ENCODE assay signal across 20 mouse cellular contexts in genomic region chr12:33003339-33003965, GRCm38 (mm10). TPM values are rescaled to one million over a fixed set of nuclear protein-coding genes. Genes with fewer than 3 reads are reported as not detected.
DNase-seq lines count a peak whose midpoint lies in the region; ATAC-seq and TF ChIP-seq lines count a peak whose summit lies in the region.
"Had no signal": no experiment of that assay in that cellular context is flagged by ENCODE, and none has a peak within 500 bp of the region (broad histone marks: within the 10 kb centered on the region; RNA-seq: fewer than 3 reads in every experiment).

No protein-coding gene starts in this region.

- H3K9ac ChIP-seq in forebrain, embryonic 15.5 days (replicated peaks): no peak overlapping the region
- H3K9ac ChIP-seq in forebrain, embryonic 12.5 days: no peak overlapping the region
- H3K9ac ChIP-seq in intestine, embryonic 15.5 days: no peak overlapping the region
- no peak overlapping the region for H3K9ac ChIP-seq in intestine, postnatal 0 days (ENCODE audit: low read depth, low read length)
- no peak overlapping the region for H3K9ac ChIP-seq in intestine, embryonic 16.5 days (ENCODE audit: low read depth, low read length)
- H3K9ac ChIP-seq: embryonic facial prominence, embryonic 12.5 days; heart, embryonic 15.5 days; liver, embryonic 12.5 days; lung, embryonic 14.5 days; neural tube, embryonic 13.5 days had no signal

- H3K27ac ChIP-seq in forebrain, embryonic 15.5 days (replicated peaks): no peak overlapping the region
- no peak overlapping the region for H3K27ac ChIP-seq in forebrain, embryonic 12.5 days
- H3K27ac ChIP-seq in intestine, embryonic 15.5 days: no peak overlapping the region
- no peak overlapping the region for H3K27ac ChIP-seq in intestine, postnatal 0 days (ENCODE audit: low read depth, low read length)
- H3K27ac ChIP-seq in intestine, embryonic 16.5 days (ENCODE audit: low read length): no peak overlapping the region
- no peak overlapping the region for H3K27ac ChIP-seq in thymus, adult 2 months (ENCODE audit: control insufficient read depth, insufficient read depth, low read length)
- H3K27ac ChIP-seq: embryonic facial prominence, embryonic 12.5 days; gastrocnemius, adult 2 months; heart, embryonic 15.5 days; liver, embryonic 12.5 days; macrophage; neural tube, embryonic 13.5 days had no signal

- no peak overlapping the region for H3K4me3 ChIP-seq in forebrain, embryonic 15.5 days
- no peak overlapping the region for H3K4me3 ChIP-seq in forebrain, embryonic 12.5 days (replicated peaks)
- no peak overlapping the region for H3K4me3 ChIP-seq in intestine, embryonic 15.5 days (replicated peaks)
- no peak overlapping the region for H3K4me3 ChIP-seq in intestine, postnatal 0 days (ENCODE audit: low read depth, low read length)
- no peak overlapping the region for H3K4me3 ChIP-seq in intestine, embryonic 16.5 days (ENCODE audit: low read length)
- no peak overlapping the region for H3K4me3 ChIP-seq in thymus, adult 2 months (ENCODE audit: control insufficient read depth, insufficient read depth, low read length)
- H3K4me3 ChIP-seq: embryonic facial prominence, embryonic 12.5 days; gastrocnemius, adult 2 months; heart, embryonic 15.5 days; liver, embryonic 12.5 days; neural tube, embryonic 13.5 days had no signal

- no peaks in the 10 kb centered on the region for H3K9me3 ChIP-seq in forebrain, embryonic 15.5 days
- H3K9me3 ChIP-seq in forebrain, embryonic 12.5 days: no peaks in the 10 kb centered on the region
- H3K9me3 ChIP-seq in intestine, embryonic 15.5 days: no peaks in the 10 kb centered on the region
- H3K9me3 ChIP-seq in intestine, postnatal 0 days (ENCODE audit: control insufficient read depth): no peaks in the 10 kb centered on the region
- no peaks in the 10 kb centered on the region for H3K9me3 ChIP-seq in intestine, embryonic 16.5 days (ENCODE audit: control insufficient read depth, low read length)
- H3K9me3 ChIP-seq: embryonic facial prominence, embryonic 12.5 days; heart, embryonic 15.5 days; liver, embryonic 12.5 days; neural tube, embryonic 13.5 days had no signal

- DNase-seq in retina, adult 2 months (ENCODE audit: low read depth, low spot score): peak; percentile 13
- DNase-seq in thymus, adult 2 months: no peak
- no peak for DNase-seq in left cerebral cortex, postnatal 25 days (ENCODE audit: low spot score in 2 of 2)
- DNase-seq: adrenal gland, postnatal 10 days; cerebellum, adult 18-20 months; gastrocnemius, adult 2 months; kidney, adult 9 months; kidney, postnatal 4 days; lung, embryonic 14.5 days; right cerebral cortex, adult 18-20 months had no signal

- no peaks in the 10 kb centered on the region for H3K27me3 ChIP-seq in forebrain, embryonic 15.5 days
- no peaks in the 10 kb centered on the region for H3K27me3 ChIP-seq in forebrain, embryonic 12.5 days
- H3K27me3 ChIP-seq in intestine, embryonic 15.5 days (replicated peaks): no peaks in the 10 kb centered on the region
- no peaks in the 10 kb centered on the region for H3K27me3 ChIP-seq in intestine, postnatal 0 days (replicated peaks; ENCODE audit: control insufficient read depth, insufficient read depth, low read length)
- no peaks in the 10 kb centered on the region for H3K27me3 ChIP-seq in intestine, embryonic 16.5 days (replicated peaks; ENCODE audit: control insufficient read depth, insufficient read depth, low read length)
- H3K27me3 ChIP-seq in thymus, adult 2 months (ENCODE audit: control insufficient read depth, insufficient read depth, low read length): no peaks in the 10 kb centered on the region
- H3K27me3 ChIP-seq: embryonic facial prominence, embryonic 12.5 days; liver, embryonic 12.5 days; neural tube, embryonic 13.5 days had no signal

- 69% methylated on average over 8 of the region's 8 CpGs for WGBS in forebrain, embryonic 15.5 days
- 66% methylated on average over 8 of the region's 8 CpGs for WGBS in forebrain, embryonic 12.5 days
- WGBS in intestine, embryonic 15.5 days: 54% methylated on average over 8 of the region's 8 CpGs
- 51% methylated on average over 8 of the region's 8 CpGs for WGBS in intestine, postnatal 0 days
- 51% methylated on average over 8 of the region's 8 CpGs for WGBS in intestine, embryonic 16.5 days
- 90% methylated on average over 8 of the region's 8 CpGs for WGBS in thymus, adult 2 months

- no peak for TF ChIP-seq CTCF in intestine, postnatal 0 days (IDR thresholded peaks at IDR 0.05; ENCODE audit: low read depth)
- no peak for TF ChIP-seq CTCF in thymus, adult 2 months (IDR thresholded peaks at IDR 0.05; ENCODE audit: borderline replicate concordance, control insufficient read depth, extremely low read depth, insufficient read depth, low read length, poor library complexity)

- 0 out of 2 replicates have a peak, but pooled peaks have one; percentile 9 for ATAC-seq in forebrain, embryonic 15.5 days (replicated peaks)
- ATAC-seq in forebrain, embryonic 12.5 days (ENCODE audit: low FRiP score): no peak
- ATAC-seq in intestine, embryonic 15.5 days: 0 out of 2 replicates have a peak, but pooled peaks have one; percentile 18
- no peak; the same call in 1 of the 2 replicates for ATAC-seq in intestine, postnatal 0 days
- peak; percentile 49 for ATAC-seq in intestine, embryonic 16.5 days
- ATAC-seq: liver, embryonic 12.5 days had no signal

- no peak overlapping the region for H3K4me2 ChIP-seq in forebrain, embryonic 15.5 days (replicated peaks)
- H3K4me2 ChIP-seq in forebrain, embryonic 12.5 days: no peak overlapping the region
- no peak overlapping the region for H3K4me2 ChIP-seq in intestine, embryonic 15.5 days (replicated peaks)
- no peak overlapping the region for H3K4me2 ChIP-seq in intestine, postnatal 0 days (replicated peaks; ENCODE audit: low read depth)
- no peak overlapping the region for H3K4me2 ChIP-seq in intestine, embryonic 16.5 days (ENCODE audit: low read depth, low read length)
- H3K4me2 ChIP-seq: embryonic facial prominence, embryonic 12.5 days; heart, embryonic 15.5 days; liver, embryonic 12.5 days; lung, embryonic 14.5 days; neural tube, embryonic 13.5 days had no signal

- intact Hi-C loops in left cerebral cortex, postnatal 25 days (cut with DNase I): no loop called here

- H3K36me3 ChIP-seq in forebrain, embryonic 15.5 days: no peaks in the 10 kb centered on the region
- no peaks in the 10 kb centered on the region for H3K36me3 ChIP-seq in forebrain, embryonic 12.5 days (replicated peaks)
- H3K36me3 ChIP-seq in intestine, embryonic 15.5 days: no peaks in the 10 kb centered on the region
- no peaks in the 10 kb centered on the region for H3K36me3 ChIP-seq in intestine, postnatal 0 days (ENCODE audit: control insufficient read depth, insufficient read depth)
- H3K36me3 ChIP-seq in intestine, embryonic 16.5 days (ENCODE audit: control insufficient read depth, insufficient read depth, low read length): no peaks in the 10 kb centered on the region
- no peaks in the 10 kb centered on the region for H3K36me3 ChIP-seq in thymus, adult 2 months (ENCODE audit: control insufficient read depth, insufficient read depth, low read length)
- H3K36me3 ChIP-seq: embryonic facial prominence, embryonic 12.5 days; heart, embryonic 15.5 days; liver, embryonic 12.5 days; neural tube, embryonic 13.5 days had no signal

- H3K4me1 ChIP-seq in forebrain, embryonic 15.5 days: no peaks in the 10 kb centered on the region
- peaks cover 7% of the 10 kb centered on the region; the same call in 1 of the 2 replicates for H3K4me1 ChIP-seq in forebrain, embryonic 12.5 days
- H3K4me1 ChIP-seq in intestine, embryonic 15.5 days (replicated peaks): no peaks in the 10 kb centered on the region; the same call in 1 of the 2 replicates
- no peaks in the 10 kb centered on the region for H3K4me1 ChIP-seq in intestine, postnatal 0 days (replicated peaks; ENCODE audit: control insufficient read depth, insufficient read depth, low read length)
- peaks cover 2% of the 10 kb centered on the region for H3K4me1 ChIP-seq in intestine, embryonic 16.5 days (ENCODE audit: control insufficient read depth, insufficient read depth, low read length)
- H3K4me1 ChIP-seq in thymus, adult 2 months (replicated peaks; ENCODE audit: control insufficient read depth, insufficient read depth, low read length): peaks cover 18% of the 10 kb centered on the region

- TF ChIP-seq POLR2A in thymus, adult 2 months (IDR thresholded peaks at IDR 0.05; ENCODE audit: control insufficient read depth, extremely low read depth, insufficient read depth, low read length, poor library complexity): no peak

RNA-seq across cellular contexts. Expression of gene Sypl, which starts 49.8 kb away (rescaled TPM):
- 39.8 TPM in 2 replicates for polyA plus RNA-seq in forebrain, embryonic 15.5 days (2015; fragmentation: Nextera tagmentation; extraction: Ambion mirVana)
- polyA plus RNA-seq in forebrain, embryonic 12.5 days (2016; fragmentation: Nextera tagmentation; extraction: Ambion mirVana): 44.5 and 47.1 TPM in 2 replicates
- 157 and 159 TPM in 2 replicates for polyA plus RNA-seq in intestine, embryonic 15.5 days (2015; fragmentation: Nextera tagmentation; extraction: Ambion mirVana)
- 176 and 181 TPM in 2 replicates for polyA plus RNA-seq in intestine, postnatal 0 days (2015; fragmentation: Nextera tagmentation; extraction: Ambion mirVana)
- 168 and 172 TPM in 2 replicates for polyA plus RNA-seq in intestine, embryonic 16.5 days (2015; fragmentation: Nextera tagmentation; extraction: Ambion mirVana)
- 44.8 and 62.4 TPM in 2 replicates for polyA plus RNA-seq in thymus, adult 2 months (2012; rRNA removed)
- 10 to 100 TPM; 36.3 to 40.6 TPM for total RNA-seq in left cerebral cortex, postnatal 25 days (2021)

Comparison
In these comparisons a context has a peak if more than half of its experiments do, and no peak if none do; other contexts are left out.
1. ATAC-seq: peak in forebrain, embryonic 15.5 days (single experiment), intestine, embryonic 15.5 days (single experiment) and intestine, embryonic 16.5 days (single experiment); none in forebrain, embryonic 12.5 days (single experiment) and intestine, postnatal 0 days (single experiment).